Mouse (Mus musculus) heart, embryonic 16.5 days (tissue): ENCODE measurements at regions not wholly inside any gene's neighbourhood (a gene's known extent, or its start where the extent isn't known, plus 50 kb on each side); places are given as distances from the start of the nearest gene placed in this dataset.

Experiments used
- ATAC-seq: fragments of 200-750 bp; cut with Nextera tagmentation; replicated peaks from 2 replicates; pipeline ENCODE4 v1.8.0; 2017; ENCODE audit warnings: moderate number of reproducible peaks; ENCODE audit not compliant: insufficient read depth, low FRiP score; ENCODE audit errors: extremely low read depth
- H3K27ac ChIP-seq: fragments of 300-500 bp; sonication (generic); 2 replicates; pipeline ENCODE4 v1.5.1; 2014; ENCODE audit warnings: mild to moderate bottlenecking, low read length, control low read depth, moderate library complexity
- H3K27me3 ChIP-seq: fragments of 300-500 bp; sonication (generic); 2 replicates; pipeline ENCODE4 v1.6.1; 2014; ENCODE audit warnings: low read length, mixed read lengths; ENCODE audit not compliant: control insufficient read depth, insufficient read depth
- H3K36me3 ChIP-seq: fragments of 300-500 bp; sonication (generic); 2 replicates; pipeline ENCODE4 v1.6.1; 2014; ENCODE audit not compliant: control insufficient read depth, insufficient read depth
- H3K4me1 ChIP-seq: fragments of 300-500 bp; sonication (generic); 2 replicates; pipeline ENCODE4 v1.6.1; 2014; ENCODE audit warnings: low read length, mixed read lengths; ENCODE audit not compliant: control insufficient read depth, insufficient read depth
- H3K4me2 ChIP-seq: fragments of 300-500 bp; sonication (generic); 2 replicates; pipeline ENCODE4 v1.6.1; 2014; ENCODE audit warnings: low read depth, mild to moderate bottlenecking, control low read depth, low read length
- H3K4me3 ChIP-seq: fragments of 300-500 bp; sonication (generic); 2 replicates; pipeline ENCODE4 v1.5.1; 2014; ENCODE audit warnings: mild to moderate bottlenecking, control low read depth, low read length
- H3K9ac ChIP-seq: fragments of 300-500 bp; sonication (generic); 2 replicates; pipeline ENCODE4 v1.6.1; 2014; ENCODE audit warnings: low read length, control low read depth
- H3K9me3 ChIP-seq: fragments of 300-500 bp; sonication (generic); replicated peaks from 2 replicates; pipeline ENCODE4 v1.6.1; 2016; ENCODE audit warnings: low read length; ENCODE audit not compliant: control insufficient read depth
- WGBS: fragments of 180-500 bp; shearing (Covaris S2); extraction: QIAGEN DNeasy Blood & Tissue Kit; methylation state at CpG from one replicate; pipeline ENCODE4 v1.1.7; 2014; 5-methylcytosine and 5-hydroxymethylcytosine counted together

GRCm38 (mm10) chr1:168685147-168685546 lies 253.1 kb upstream of the Pbx1 start:
- ATAC-seq: no peak
- no peaks in the 10 kb centered on the region for H3K9me3 ChIP-seq
- no peak overlapping the region for H3K4me3 ChIP-seq
- H3K4me1 ChIP-seq: no peaks in the 10 kb centered on the region
- no peaks in the 10 kb centered on the region for H3K27me3 ChIP-seq
- 58% methylated on average over 2 of the region's 2 CpGs for WGBS
- no peak overlapping the region for H3K9ac ChIP-seq
- H3K27ac ChIP-seq: no peak overlapping the region
- H3K36me3 ChIP-seq: no peaks in the 10 kb centered on the region
- no peak overlapping the region for H3K4me2 ChIP-seq

DNA sequence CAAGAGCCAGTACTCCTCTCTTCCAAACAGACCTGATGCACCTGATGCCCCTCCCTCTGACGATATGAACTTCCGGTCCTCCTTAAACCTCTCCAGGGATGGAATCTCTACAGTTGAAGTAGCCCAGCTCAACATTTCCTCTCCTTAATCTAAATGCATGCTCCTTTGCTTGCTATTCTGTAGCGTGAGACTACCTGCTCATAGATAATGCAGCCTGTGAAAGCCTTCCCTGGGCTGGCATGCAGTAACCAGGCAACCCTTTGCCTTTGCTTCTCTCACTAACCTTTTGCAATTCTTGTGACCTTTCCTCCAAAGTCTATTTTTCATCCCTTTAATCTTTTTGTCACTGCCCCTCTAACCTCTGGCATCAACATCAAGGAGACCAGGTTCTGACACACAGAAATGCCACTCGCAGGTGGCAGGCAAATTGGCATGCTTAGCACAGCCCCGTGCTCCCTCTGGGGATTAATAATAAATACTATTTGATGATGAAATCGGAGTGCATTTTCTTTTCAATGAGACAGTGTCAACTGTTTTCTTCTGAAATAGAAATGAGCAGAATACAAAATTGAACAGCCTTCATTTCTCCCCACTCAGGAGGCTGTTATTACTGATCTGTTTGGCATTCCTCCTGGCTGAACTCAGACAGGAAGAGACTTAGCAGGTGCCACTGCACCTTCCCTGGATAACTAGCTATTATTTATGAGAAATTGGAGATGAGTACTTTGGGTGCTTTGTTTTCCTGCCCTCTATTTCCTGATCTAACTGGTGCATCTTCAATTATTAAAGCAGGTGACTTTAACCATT lies 249.8 kb upstream of the Pbx1 start:
- Histone ChIP-seq H3K9me3 (no peaks in the 10 kb centered on the region), H3K27me3 (no peaks in the 10 kb centered on the region), H3K4me3 (no peak overlapping the region), H3K27ac (no peak overlapping the region), H3K4me2 (no peak overlapping the region), H3K36me3 (no peaks in the 10 kb centered on the region), H3K4me1 (no peaks in the 10 kb centered on the region), H3K9ac (no peak overlapping the region)
- 76% methylated on average over 6 of the region's 6 CpGs for WGBS
- no peak for ATAC-seq

DNA sequence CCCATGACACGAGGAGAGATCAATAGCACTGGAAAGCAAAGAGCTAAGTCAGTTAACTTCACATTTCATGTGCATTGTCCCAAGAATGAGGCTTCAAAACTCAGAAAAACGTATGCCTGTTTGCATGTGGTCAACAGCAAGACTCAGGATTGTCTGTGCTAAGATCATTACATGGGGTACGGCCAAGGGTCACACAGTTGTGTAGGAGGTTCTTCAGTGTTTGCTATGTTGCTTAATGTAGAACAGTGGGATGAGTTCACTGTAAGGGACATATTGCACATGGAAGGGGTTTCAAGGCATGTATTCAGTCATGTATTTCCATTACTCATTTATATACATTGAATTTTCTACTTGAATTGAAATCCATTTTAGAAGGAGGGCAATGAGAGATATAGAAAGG lies 248.6 kb upstream of the Pbx1 start:
- Histone ChIP-seq H3K36me3 (no peaks in the 10 kb centered on the region), H3K27me3 (no peaks in the 10 kb centered on the region), H3K9ac (no peak overlapping the region), H3K27ac (no peak overlapping the region), H3K4me2 (no peak overlapping the region), H3K9me3 (no peaks in the 10 kb centered on the region), H3K4me3 (no peak overlapping the region), H3K4me1 (no peaks in the 10 kb centered on the region)
- WGBS: 79% methylated on average over 3 of the region's 3 CpGs
- ATAC-seq: no peak

DNA sequence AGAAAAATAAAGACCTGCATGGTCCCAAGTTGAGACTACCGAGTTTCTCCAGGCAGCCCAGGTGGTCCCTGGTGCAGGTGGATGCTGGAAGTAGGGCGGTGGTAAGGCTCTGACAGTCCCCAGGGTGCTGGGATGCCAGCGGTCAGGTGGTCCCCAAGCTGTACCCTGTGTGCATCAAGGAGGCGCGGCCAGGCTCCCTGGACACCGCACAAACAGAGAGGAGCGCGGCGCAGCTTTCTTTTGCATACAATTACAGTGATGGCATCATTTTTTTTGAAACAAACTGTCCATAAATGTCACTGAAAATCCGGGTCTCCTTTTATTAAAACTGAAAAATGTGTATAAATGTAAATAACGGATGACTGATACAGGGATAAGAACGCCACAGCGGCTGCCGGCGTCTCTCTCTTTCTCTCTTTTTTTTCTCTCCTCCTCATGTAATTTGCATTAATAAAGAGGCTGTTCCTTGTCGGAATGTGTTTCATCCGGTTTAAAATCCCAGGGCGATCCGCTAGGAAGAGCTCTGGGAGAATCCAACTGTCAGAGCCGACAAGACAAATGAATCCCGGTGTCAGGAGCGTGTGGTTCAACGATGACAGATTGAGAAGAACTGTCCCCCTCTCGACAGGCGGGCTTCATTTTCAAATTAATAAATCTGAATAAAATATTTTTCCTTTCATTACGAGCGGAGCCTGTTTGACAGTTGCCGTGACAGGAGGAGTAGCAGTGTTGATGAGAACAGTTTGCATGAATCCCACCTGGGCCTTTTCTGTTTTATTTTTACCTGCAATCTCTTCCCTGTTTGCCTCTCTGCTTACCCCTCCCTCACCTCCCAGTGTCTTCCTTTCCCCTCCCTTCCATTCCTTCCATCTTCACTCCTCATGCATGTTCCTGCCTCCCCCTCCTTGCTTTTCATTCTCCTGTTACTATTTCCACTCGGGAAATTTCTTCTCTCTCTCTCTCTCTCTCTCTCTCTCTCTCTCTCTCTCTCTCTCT lies 244.6 kb upstream of the Pbx1 start:
- H3K9ac ChIP-seq: no peak overlapping the region
- H3K9me3 ChIP-seq: no peaks in the 10 kb centered on the region
- 58% methylated on average over 29 of the region's 29 CpGs for WGBS
- H3K4me3 ChIP-seq: peak overlapping the region; percentile 10; the same call in 1 of the 2 replicates
- no peak for ATAC-seq
- peak overlapping the region; percentile 36 for H3K4me2 ChIP-seq
- no peaks in the 10 kb centered on the region for H3K27me3 ChIP-seq
- no peak overlapping the region for H3K27ac ChIP-seq
- no peaks in the 10 kb centered on the region for H3K4me1 ChIP-seq
- H3K36me3 ChIP-seq: no peaks in the 10 kb centered on the region

DNA sequence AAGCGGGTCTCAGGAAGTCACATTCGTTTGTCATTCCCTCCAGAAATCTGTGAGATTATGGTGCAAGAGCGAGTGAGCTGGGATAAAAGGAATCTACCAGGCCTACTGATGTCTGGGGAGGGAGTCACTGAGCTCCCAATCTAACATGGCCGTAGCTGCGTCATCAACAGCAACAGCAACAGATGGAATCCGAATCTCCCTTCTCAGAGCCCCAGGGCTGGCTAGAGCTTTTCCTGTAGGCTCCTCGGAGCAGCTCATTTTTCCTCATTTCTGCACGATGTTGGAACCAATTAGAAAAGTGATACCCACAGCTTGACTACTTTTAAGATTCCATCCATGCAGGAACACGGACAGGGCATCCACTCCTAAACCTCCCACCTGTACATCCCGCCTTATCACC lies 243.7 kb upstream of the Pbx1 start:
- H3K9me3 ChIP-seq: no peaks in the 10 kb centered on the region
- no peak overlapping the region for H3K4me2 ChIP-seq
- ATAC-seq: no peak
- 72% methylated on average over 10 of the region's 10 CpGs for WGBS
- no peak overlapping the region for H3K27ac ChIP-seq
- no peaks in the 10 kb centered on the region for H3K36me3 ChIP-seq
- H3K27me3 ChIP-seq: no peaks in the 10 kb centered on the region
- no peak overlapping the region for H3K9ac ChIP-seq
- H3K4me1 ChIP-seq: no peaks in the 10 kb centered on the region
- no peak overlapping the region for H3K4me3 ChIP-seq

DNA sequence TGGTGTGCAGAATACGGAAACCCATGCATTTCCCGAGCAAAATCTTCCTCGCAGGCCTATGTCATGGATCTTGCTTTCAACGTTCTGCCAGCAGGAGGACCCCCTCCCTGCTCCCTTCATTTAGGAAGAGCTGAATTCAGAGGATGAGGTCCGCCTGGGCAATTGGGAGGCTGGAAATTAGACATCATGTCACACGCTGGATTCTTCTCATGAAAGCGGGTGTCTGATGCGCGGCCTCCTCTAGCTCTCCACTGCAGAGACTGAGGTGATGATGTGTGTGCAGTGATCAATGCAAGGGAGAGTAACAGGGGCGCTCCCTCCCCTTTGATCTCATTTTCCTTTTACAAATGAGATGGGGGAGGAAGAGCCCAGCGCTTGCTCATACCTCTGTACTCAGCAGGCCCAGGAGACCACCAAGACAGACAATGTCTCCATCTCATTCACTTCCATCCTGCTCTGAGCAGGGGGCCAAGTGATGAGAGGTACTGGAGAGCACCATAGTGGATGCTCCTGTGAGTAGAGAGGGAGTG lies 230.8 kb upstream of the Pbx1 start:
- no peaks in the 10 kb centered on the region for H3K27me3 ChIP-seq
- no peak overlapping the region for H3K27ac ChIP-seq
- no peaks in the 10 kb centered on the region for H3K4me1 ChIP-seq
- no peak overlapping the region for H3K4me2 ChIP-seq
- WGBS: 34% methylated on average over 11 of the region's 11 CpGs
- no peak overlapping the region for H3K9ac ChIP-seq
- no peak overlapping the region for H3K4me3 ChIP-seq
- H3K9me3 ChIP-seq: no peaks in the 10 kb centered on the region
- H3K36me3 ChIP-seq: no peaks in the 10 kb centered on the region
- no peak for ATAC-seq

DNA sequence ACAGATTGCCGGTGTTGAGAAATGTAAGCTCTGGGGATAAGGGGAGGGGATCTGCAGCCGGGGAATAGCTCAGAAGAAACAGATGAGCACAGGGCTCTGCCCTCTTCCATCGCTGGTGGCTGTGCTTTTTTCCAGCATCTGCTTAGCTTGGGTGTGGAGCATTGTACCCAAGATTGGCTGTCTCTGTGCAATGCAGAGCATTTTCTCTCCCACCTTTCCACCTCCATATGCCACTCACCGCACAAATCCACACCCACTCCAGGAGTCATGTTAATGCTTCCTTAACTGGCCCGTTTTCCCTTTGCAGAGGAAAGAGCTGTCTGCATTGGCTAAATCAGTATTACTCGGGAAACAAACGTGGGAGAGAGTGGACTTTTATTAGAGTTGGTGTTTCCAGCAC lies 228.9 kb upstream of the Pbx1 start:
- Histone ChIP-seq H3K4me3 (no peak overlapping the region), H3K9ac (no peak overlapping the region), H3K36me3 (no peaks in the 10 kb centered on the region), H3K27ac (no peak overlapping the region), H3K4me1 (no peaks in the 10 kb centered on the region), H3K9me3 (no peaks in the 10 kb centered on the region), H3K27me3 (no peaks in the 10 kb centered on the region), H3K4me2 (no peak overlapping the region)
- WGBS: 51% methylated on average over 7 of the region's 7 CpGs
- no peak for ATAC-seq

DNA sequence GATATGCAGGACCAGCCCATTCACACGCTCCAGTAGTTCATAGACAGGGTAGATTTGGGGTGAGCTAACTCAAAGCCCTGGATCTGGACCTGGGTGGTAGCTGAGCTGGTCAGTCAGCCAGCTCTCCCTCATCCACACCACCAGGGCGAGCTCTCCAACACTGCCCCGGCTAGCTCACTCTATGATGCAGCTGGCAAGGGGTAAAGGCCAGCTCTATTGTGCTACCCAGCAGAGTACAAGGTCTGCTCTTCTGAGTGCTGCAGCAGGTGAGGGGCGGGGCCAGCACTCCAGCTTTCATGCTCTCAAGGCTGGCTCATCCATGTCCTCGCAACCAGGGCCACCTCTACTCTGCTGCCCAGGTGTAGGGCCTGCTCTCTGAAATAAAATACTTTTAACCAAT lies 227.5 kb upstream of the Pbx1 start:
- Histone ChIP-seq H3K4me3 (no peak overlapping the region), H3K27ac (no peak overlapping the region), H3K36me3 (no peaks in the 10 kb centered on the region), H3K9ac (no peak overlapping the region), H3K4me2 (no peak overlapping the region), H3K9me3 (no peaks in the 10 kb centered on the region), H3K4me1 (no peaks in the 10 kb centered on the region), H3K27me3 (no peaks in the 10 kb centered on the region)
- 86% methylated on average over 5 of the region's 5 CpGs for WGBS
- no peak for ATAC-seq

- Histone ChIP-seq H3K9me3 (no peaks in the 10 kb centered on the region), H3K4me2 (no peak overlapping the region), H3K4me3 (no peak overlapping the region), H3K4me1 (no peaks in the 10 kb centered on the region), H3K9ac (no peak overlapping the region), H3K27ac (no peak overlapping the region), H3K27me3 (no peaks in the 10 kb centered on the region), H3K36me3 (no peaks in the 10 kb centered on the region)
- WGBS: 82% methylated on average over 2 of the region's 2 CpGs
- ATAC-seq: no peak
Measured at GRCm38 (mm10) chr1:168632837-168633236, 200.8 kb upstream of the Pbx1 start.
